Mouse (Mus musculus): ENCODE results near the gene Npr2. TPM values are rescaled to one million over a fixed set of nuclear protein-coding genes. Genes with fewer than 3 reads are reported as not detected.

Npr2 gene
- total RNA-seq (2023), result under 1 TPM in 1 of 2 experiments, not detected in 1; 0.39 TPM

GRCm38 (mm10) chr4:43631046-43631955 lies at the start of gene Npr2:
Gene Npr2 (plus strand): TSS chr4:43631935.

GRCm38 (mm10) chr4:43584444-43585416 lies 47.0 kb upstream of the Npr2 start, which contains the start of gene Msmp:
Gene Msmp (minus strand): TSS chr4:43584494.

GRCm38 (mm10) chr4:43653161-43654015 lies 21.7 kb downstream of the Npr2 start, which contains the start of gene Spag8:
Gene Spag8 (minus strand): TSS chr4:43653594.

GRCm38 (mm10) chr4:43656339-43657109 lies 24.8 kb downstream of the Npr2 start, which contains the start of gene Hint2:
Gene Hint2 (minus strand): TSS chr4:43656466.

GRCm38 (mm10) chr4:43668782-43669427 lies 37.2 kb downstream of the Npr2 start, which contains the start of the genes Tmem8b and Fam221b:
Gene Tmem8b (plus strand): TSS chr4:43668971.
Gene Fam221b (minus strand): TSS chr4:43669145.

GRCm38 (mm10) chr4:43700707-43701106 lies 69.0 kb downstream of the Npr2 start, which contains the start of gene Olfr70:
Gene Olfr70 (minus strand): TSS chr4:43700807.

Other genes with a start within 250 kb of the Npr2 start
- gene Rusc2, start 250.0 kb upstream of the Npr2 start, total RNA-seq (2023), result 1 to 10 TPM; 8.8 to 9.9 TPM
- not detected for gene Fam166b, start 202.8 kb upstream of the Npr2 start, total RNA-seq (2023)
- 10 to 100 TPM; 37.3 to 37.8 TPM for gene Tesk1, start 190.0 kb upstream of the Npr2 start, total RNA-seq (2023)
- 10 to 100 TPM in 1 of 2 experiments, 1 to 10 TPM in 1; 8.2 to 10.6 TPM for gene Cd72, start 177.3 kb upstream of the Npr2 start, total RNA-seq (2023)
- not detected for gene Sit1, start 148.2 kb upstream of the Npr2 start, total RNA-seq (2023)
- 10 to 100 TPM; 10.6 to 11.3 TPM for gene Ccdc107, start 139.0 kb upstream of the Npr2 start, total RNA-seq (2023)
- 1 to 10 TPM; 2.5 to 2.6 TPM for gene Arhgef39, start 132.2 kb upstream of the Npr2 start, total RNA-seq (2023)
- gene Car9, start 125.0 kb upstream of the Npr2 start, total RNA-seq (2023), result 1 to 10 TPM; 2.2 to 5.1 TPM
- under 1 TPM; 0.36 to 0.58 TPM for gene Tpm2, start 108.2 kb upstream of the Npr2 start, total RNA-seq (2023)
- gene Creb3, start 69.6 kb upstream of the Npr2 start, total RNA-seq (2023), result 100 to 1,000 TPM in 1 of 2 experiments, 10 to 100 TPM in 1; 69.0 to 105 TPM
- 100 to 1,000 TPM; 825 to 900 TPM for gene Tln1, start 69.2 kb upstream of the Npr2 start, total RNA-seq (2023)
- 10 to 100 TPM; 27.9 to 30.9 TPM for gene Rgp1, start 53.2 kb upstream of the Npr2 start, total RNA-seq (2023)
- gene Gba2, start 53.1 kb upstream of the Npr2 start, total RNA-seq (2023), result 10 to 100 TPM; 25.2 to 34.6 TPM
- not detected for gene Msmp, start 47.4 kb upstream of the Npr2 start, total RNA-seq (2023)
- gene Spag8, start 21.7 kb downstream of the Npr2 start, total RNA-seq (2023), result not detected
- gene Hint2, start 24.5 kb downstream of the Npr2 start, total RNA-seq (2023), result 10 to 100 TPM; 13.7 to 14.6 TPM
- 1 to 10 TPM; 1.9 to 2.2 TPM for gene Tmem8b, start 37.0 kb downstream of the Npr2 start, total RNA-seq (2023)
- gene Fam221b, start 37.2 kb downstream of the Npr2 start, total RNA-seq (2023), result under 1 TPM in 1 of 2 experiments, not detected in 1; 0.13 TPM
- not detected for gene Olfr70, start 68.9 kb downstream of the Npr2 start, total RNA-seq (2023)
- gene Olfr71, start 78.3 kb downstream of the Npr2 start, total RNA-seq (2023), result not detected
- gene Hrct1, start 95.3 kb downstream of the Npr2 start, total RNA-seq (2023), result not detected
- gene Spaar, start 98.1 kb downstream of the Npr2 start, total RNA-seq (2023), result not detected
- not detected for gene Olfr159, start 139.1 kb downstream of the Npr2 start, total RNA-seq (2023)
- not detected for gene Olfr156, start 192.0 kb downstream of the Npr2 start, total RNA-seq (2023)
- not detected for gene Olfr157, start 208.3 kb downstream of the Npr2 start, total RNA-seq (2023)
- gene Olfr155, start 219.6 kb downstream of the Npr2 start, total RNA-seq (2023), result not detected
- gene Reck, start 243.6 kb downstream of the Npr2 start, total RNA-seq (2023), result under 1 TPM; 0.18 to 0.39 TPM

All from monocyte, adult 59 days (primary cell).